Mouse (Mus musculus): ENCODE data around the gene Il31ra. TPM values are rescaled to one million over a fixed set of nuclear protein-coding genes. Genes with fewer than 3 reads are reported as not detected.

The Il31ra gene
- total RNA-seq, 1 experiment, result not detected

DNA sequence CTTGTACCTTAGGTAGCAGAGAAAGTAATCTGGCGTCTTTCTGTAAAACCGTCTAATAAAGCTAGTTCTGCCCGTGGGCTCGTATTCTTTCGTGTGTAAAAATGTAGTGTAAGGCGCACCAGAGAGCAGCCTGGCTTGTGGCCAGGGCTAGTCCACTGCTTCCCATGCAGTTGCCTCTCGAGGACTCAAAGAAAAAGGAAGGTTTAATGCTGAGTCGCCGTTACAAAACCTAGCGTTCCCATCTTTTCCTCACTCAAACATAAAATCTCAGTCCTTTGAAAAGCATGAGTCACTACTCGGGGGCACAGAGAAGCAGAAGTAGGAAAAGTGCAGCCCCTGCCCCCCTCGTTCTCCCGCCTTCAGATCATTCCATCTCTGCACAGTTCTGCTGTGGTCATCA lies 87.4 kb downstream of the Il31ra start:
- H3K27ac ChIP-seq (ENCODE audit: insufficient read depth, low read depth, low read length, poor library complexity, severe bottlenecking), result no peak overlapping the region
- no peak for DNase-seq (ENCODE audit: low read depth, low spot score)

DNA sequence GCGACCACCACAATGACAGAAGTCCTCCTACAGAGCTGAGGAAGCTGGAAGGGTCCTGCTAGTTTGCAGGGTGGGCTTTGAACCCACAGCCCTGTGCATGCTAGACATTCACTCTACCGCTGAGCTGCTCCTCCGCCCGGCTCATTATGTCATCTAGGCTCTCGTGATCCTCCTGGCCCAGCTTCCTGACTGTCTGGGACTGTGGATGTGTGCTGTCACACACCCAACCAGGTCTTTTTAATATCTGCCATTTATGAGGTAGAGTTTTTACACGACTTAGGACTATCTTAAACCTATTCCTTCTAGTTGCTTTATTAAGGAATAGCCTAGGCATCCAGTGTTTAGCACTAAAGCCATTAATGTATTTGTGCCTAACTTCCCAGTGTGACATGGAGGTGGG lies 88.7 kb downstream of the Il31ra start:
- Histone ChIP-seq H3K4me3 (ENCODE audit: insufficient read depth in 1 of 2, low read depth in 1 of 2, low read length in 2 of 2, poor library complexity in 1 of 2, severe bottlenecking in 1 of 2) (no peak overlapping the region), H3K9me3 (ENCODE audit: control insufficient read depth, insufficient read depth, low read depth, low read length) (no peaks in the 10 kb centered on the region), H3K27ac (ENCODE audit: insufficient read depth, low read depth, low read length, poor library complexity, severe bottlenecking) (no peak overlapping the region), H3K36me3 (ENCODE audit: control insufficient read depth, insufficient read depth, low read length, poor library complexity, severe bottlenecking) (peaks cover 49% of the 10 kb centered on the region), H3K9ac (ENCODE audit: insufficient read depth, low read depth, low read length, poor library complexity, severe bottlenecking) (no peak overlapping the region), H3K4me1 (ENCODE audit: control insufficient read depth in 2 of 2, insufficient read depth in 2 of 2, low read length in 2 of 2, poor library complexity in 1 of 2) (no peaks in the 10 kb centered on the region)
- in situ Hi-C loops (cut with MboI; ENCODE audit: low sequenced_read_pairs in 2 of 2, unreplicated experiment in 2 of 2), result loop anchor here (10.0 kb wide), 2 partner anchors 191 to 201 kb away; no protein-coding TSS in a partner anchor
- DNase-seq (ENCODE audit: low read depth, low spot score), result no peak
- TF ChIP-seq ZC3H11A (IDR thresholded peaks at IDR 0.05; ENCODE audit: borderline replicate concordance, low read depth, low read length) (no peak), ZNF384 (IDR thresholded peaks at IDR 0.05; ENCODE audit: low read depth, low read length) (no peak), CHD2 (IDR thresholded peaks at IDR 0.05; ENCODE audit: low read depth, low read length) (no peak), HCFC1 (IDR thresholded peaks at IDR 0.05; ENCODE audit: borderline replicate concordance, insufficient read depth, low read length) (no peak), MAFK (IDR thresholded peaks at IDR 0.05; ENCODE audit: insufficient read depth, low read depth, low read length) (no peak)

More for the DNA sequence above, 87.4 kb downstream of the Il31ra start:
- Histone ChIP-seq H3K36me3 (ENCODE audit: control insufficient read depth, insufficient read depth, low read length, poor library complexity, severe bottlenecking) (peaks cover 40% of the 10 kb centered on the region), H3K9me3 (ENCODE audit: control insufficient read depth, insufficient read depth, low read depth, low read length) (no peaks in the 10 kb centered on the region), H3K4me3 (ENCODE audit: insufficient read depth in 1 of 2, low read depth in 1 of 2, low read length in 2 of 2, poor library complexity in 1 of 2, severe bottlenecking in 1 of 2) (no peak overlapping the region), H3K9ac (ENCODE audit: insufficient read depth, low read depth, low read length, poor library complexity, severe bottlenecking) (no peak overlapping the region), H3K4me1 (ENCODE audit: control insufficient read depth in 2 of 2, insufficient read depth in 2 of 2, low read length in 2 of 2, poor library complexity in 1 of 2) (no peaks in the 10 kb centered on the region)
- in situ Hi-C loops (cut with MboI; ENCODE audit: low sequenced_read_pairs in 2 of 2, unreplicated experiment in 2 of 2), result loop anchor here (10.0 kb wide), 2 partner anchors 192 to 202 kb away; no protein-coding TSS in a partner anchor
- TF ChIP-seq MAFK (IDR thresholded peaks at IDR 0.05; ENCODE audit: insufficient read depth, low read depth, low read length), result 0 out of 2 replicates have a peak, but pooled peaks have one; percentile 11
- TF ChIP-seq HCFC1 (IDR thresholded peaks at IDR 0.05; ENCODE audit: borderline replicate concordance, insufficient read depth, low read length), result no peak
- no peak for TF ChIP-seq CHD2 (IDR thresholded peaks at IDR 0.05; ENCODE audit: low read depth, low read length)
- TF ChIP-seq ZNF384 (IDR thresholded peaks at IDR 0.05; ENCODE audit: low read depth, low read length), result no peak
- no peak for TF ChIP-seq ZC3H11A (IDR thresholded peaks at IDR 0.05; ENCODE audit: borderline replicate concordance, low read depth, low read length)

- in situ Hi-C loops (cut with MboI; ENCODE audit: low sequenced_read_pairs in 2 of 2, unreplicated experiment in 2 of 2), result loop anchor here (10.0 kb wide), 2 partner anchors 189 to 199 kb away; no protein-coding TSS in a partner anchor
- no peak overlapping the region for H3K27ac ChIP-seq (ENCODE audit: insufficient read depth, low read depth, low read length, poor library complexity, severe bottlenecking)
Observed at GRCm38 (mm10) chr13:112503846-112504245, 90.3 kb downstream of the Il31ra start.

GRCm38 (mm10) chr13:112500466-112500865 lies 93.7 kb downstream of the Il31ra start:
- H3K9ac ChIP-seq (ENCODE audit: insufficient read depth, low read depth, low read length, poor library complexity, severe bottlenecking), result no peak overlapping the region
- H3K9me3 ChIP-seq (ENCODE audit: control insufficient read depth, insufficient read depth, low read depth, low read length), result no peaks in the 10 kb centered on the region
- no peaks in the 10 kb centered on the region for H3K4me1 ChIP-seq (ENCODE audit: control insufficient read depth in 2 of 2, insufficient read depth in 2 of 2, low read length in 2 of 2, poor library complexity in 1 of 2)
- no peak for DNase-seq (ENCODE audit: low read depth, low spot score)
- in situ Hi-C loops (cut with MboI; ENCODE audit: low sequenced_read_pairs in 2 of 2, unreplicated experiment in 2 of 2), result loop anchor here (10.0 kb wide), 2 partner anchors 186 to 196 kb away; no protein-coding TSS in a partner anchor
- peaks cover 58% of the 10 kb centered on the region for H3K36me3 ChIP-seq (ENCODE audit: control insufficient read depth, insufficient read depth, low read length, poor library complexity, severe bottlenecking)
- no peak overlapping the region for H3K27ac ChIP-seq (ENCODE audit: insufficient read depth, low read depth, low read length, poor library complexity, severe bottlenecking)
- no peak overlapping the region for H3K4me3 ChIP-seq (ENCODE audit: insufficient read depth in 1 of 2, low read depth in 1 of 2, low read length in 2 of 2, poor library complexity in 1 of 2, severe bottlenecking in 1 of 2)
- TF ChIP-seq MAFK (IDR thresholded peaks at IDR 0.05; ENCODE audit: insufficient read depth, low read depth, low read length) (no peak), HCFC1 (IDR thresholded peaks at IDR 0.05; ENCODE audit: borderline replicate concordance, insufficient read depth, low read length) (no peak), ZC3H11A (IDR thresholded peaks at IDR 0.05; ENCODE audit: borderline replicate concordance, low read depth, low read length) (no peak), ZNF384 (IDR thresholded peaks at IDR 0.05; ENCODE audit: low read depth, low read length) (no peak), CHD2 (IDR thresholded peaks at IDR 0.05; ENCODE audit: low read depth, low read length) (no peak)

More at GRCm38 (mm10) chr13:112503846-112504245, 90.3 kb downstream of the Il31ra start:
- no peak for DNase-seq (ENCODE audit: low read depth, low spot score)
- no peaks in the 10 kb centered on the region for H3K4me1 ChIP-seq (ENCODE audit: control insufficient read depth in 2 of 2, insufficient read depth in 2 of 2, low read length in 2 of 2, poor library complexity in 1 of 2)
- no peak overlapping the region for H3K9ac ChIP-seq (ENCODE audit: insufficient read depth, low read depth, low read length, poor library complexity, severe bottlenecking)
- no peaks in the 10 kb centered on the region for H3K9me3 ChIP-seq (ENCODE audit: control insufficient read depth, insufficient read depth, low read depth, low read length)
- TF ChIP-seq ZC3H11A (IDR thresholded peaks at IDR 0.05; ENCODE audit: borderline replicate concordance, low read depth, low read length) (no peak), MAFK (IDR thresholded peaks at IDR 0.05; ENCODE audit: insufficient read depth, low read depth, low read length) (no peak), HCFC1 (IDR thresholded peaks at IDR 0.05; ENCODE audit: borderline replicate concordance, insufficient read depth, low read length) (no peak), CHD2 (IDR thresholded peaks at IDR 0.05; ENCODE audit: low read depth, low read length) (no peak), ZNF384 (IDR thresholded peaks at IDR 0.05; ENCODE audit: low read depth, low read length) (no peak)
- no peak overlapping the region for H3K4me3 ChIP-seq (ENCODE audit: insufficient read depth in 1 of 2, low read depth in 1 of 2, low read length in 2 of 2, poor library complexity in 1 of 2, severe bottlenecking in 1 of 2)
- peaks cover 59% of the 10 kb centered on the region for H3K36me3 ChIP-seq (ENCODE audit: control insufficient read depth, insufficient read depth, low read length, poor library complexity, severe bottlenecking)

Measured in ES-E14 (cell line).